In the genomic region with DNA sequence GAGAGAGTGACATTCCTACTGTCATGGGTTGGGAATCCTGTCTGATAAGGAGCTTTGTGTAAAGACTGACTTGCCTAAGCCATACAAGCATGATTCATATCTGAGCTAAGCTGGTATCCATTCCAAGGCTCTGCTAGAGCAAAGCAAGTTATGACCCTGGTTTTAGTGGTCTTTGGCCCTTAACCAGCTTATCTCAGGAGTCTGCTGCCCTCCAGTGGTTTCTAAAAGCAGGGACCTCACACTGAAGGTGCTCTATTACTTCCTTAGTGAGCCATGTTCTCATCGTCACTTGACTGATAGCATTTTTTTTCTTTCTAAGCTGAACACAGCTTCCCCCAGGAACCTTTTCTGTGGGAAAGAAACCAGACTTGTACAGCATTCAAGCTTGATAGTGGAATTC, we compare ENCODE assay signal across 1 mouse cellular context.
A peak's percentile ranks its signal among the peaks of the same experiment; 100 is the strongest.
TF ChIP-seq lines count a peak whose summit lies in the region.

No protein-coding gene starts in this region.

TF ChIP-seq in CH12.LX, 34 proteins besides CTCF, POLR2A, EP300 and RAD21 (continued from another document):
- TF ChIP-seq HCFC1 (IDR thresholded peaks at IDR 0.05; ENCODE audit: low read depth, low read length) (no peak), MEF2A (IDR thresholded peaks at IDR 0.05; ENCODE audit: borderline replicate concordance, low read depth, low read length) (no peak), TCF12 (IDR thresholded peaks at IDR 0.05; ENCODE audit: low read depth, low read length) (no peak), BHLHE40 (IDR thresholded peaks at IDR 0.05; ENCODE audit: low read depth, low read length) (no peak), E2F4 (IDR thresholded peaks at IDR 0.05; ENCODE audit: insufficient replicate concordance, low read depth, low read length) (no peak), TBP (conservative IDR thresholded peaks at IDR 0.05; ENCODE audit: low read depth, low read length) (no peak), POLR2AphosphoS2 (IDR thresholded peaks at IDR 0.05; ENCODE audit: low read depth, low read length) (0 out of 2 replicates have a peak, but pooled peaks have one; percentile 22), MYC (IDR thresholded peaks at IDR 0.05; ENCODE audit: low read depth, low read length) (0 out of 2 replicates have a peak, but pooled peaks have one; percentile 30), ZKSCAN1 (IDR thresholded peaks at IDR 0.05; ENCODE audit: borderline replicate concordance, low read depth, low read length) (no peak), NELFE (IDR thresholded peaks at IDR 0.05; ENCODE audit: low read depth, low read length) (no peak), MAFK (IDR thresholded peaks at IDR 0.05; ENCODE audit: insufficient replicate concordance, low read length) (no peak), ETS1 (conservative IDR thresholded peaks at IDR 0.05; ENCODE audit: low read depth, low read length) (no peak), USF1 (IDR thresholded peaks at IDR 0.05; ENCODE audit: low read depth, low read length) (no peak), SIN3A (IDR thresholded peaks at IDR 0.05; ENCODE audit: low read length) (no peak), MAX (IDR thresholded peaks at IDR 0.05; ENCODE audit: low read length) (no peak), ELF1 (IDR thresholded peaks at IDR 0.05; ENCODE audit: low read depth, low read length) (0 out of 2 replicates have a peak, but pooled peaks have one; percentile 20), PAX5 (IDR thresholded peaks at IDR 0.05; ENCODE audit: low read length) (no peak)
